In genomic region chr19:42055881-42056280, GRCm38 (mm10) we compare ENCODE assay signal across 19 mouse cellular contexts. TPM values are rescaled to one million over a fixed set of nuclear protein-coding genes. Genes with fewer than 3 reads are reported as not detected.
DNase-seq lines count a peak whose midpoint lies in the region; ATAC-seq lines count a peak whose summit lies in the region.
"Had no signal": no experiment of that assay in that cellular context is flagged by ENCODE, and none has a peak within 500 bp of the region (broad histone marks: within the 10 kb centered on the region; RNA-seq: fewer than 3 reads in every experiment).

No protein-coding gene starts in this region.

- 63% methylated on average over 2 of the region's 2 CpGs for WGBS in kidney, embryonic 16.5 days

- H3K9ac ChIP-seq in kidney, embryonic 16.5 days (replicated peaks; ENCODE audit: low read length) = no peak overlapping the region
- H3K9ac ChIP-seq: liver, embryonic 15.5 days; midbrain, embryonic 12.5 days had no signal

- no peak for ATAC-seq in kidney, embryonic 16.5 days (ENCODE audit: low FRiP score, low TSS enrichment)
- ATAC-seq: Patski had no signal

- H3K36me3 ChIP-seq in kidney, embryonic 16.5 days (ENCODE audit: insufficient read depth, low read length) = no peaks in the 10 kb centered on the region; the same call in 1 of the 2 replicates
- H3K36me3 ChIP-seq: limb, embryonic 10.5 days; liver, embryonic 15.5 days; midbrain, embryonic 12.5 days had no signal

- H3K9me3 ChIP-seq in kidney, embryonic 16.5 days (ENCODE audit: low read length) = no peaks in the 10 kb centered on the region
- H3K9me3 ChIP-seq: limb, embryonic 10.5 days; liver, embryonic 15.5 days; midbrain, embryonic 12.5 days had no signal

- intact Hi-C loops in heart, postnatal 14 days (cut with DNase I) = no loop called here

- no peak overlapping the region for H3K4me2 ChIP-seq in kidney, embryonic 16.5 days (replicated peaks; ENCODE audit: low read depth, low read length)
- H3K4me2 ChIP-seq: liver, embryonic 15.5 days; midbrain, embryonic 12.5 days had no signal

- peak; percentile 72 for DNase-seq in kidney, postnatal 14 days
- DNase-seq in adipocyte (ENCODE audit: low spot score) = peak; percentile 89
- DNase-seq in gastrocnemius, adult 18-20 months (ENCODE audit: low spot score) = peak; percentile 74
- DNase-seq in heart, postnatal 14 days = peak; percentile 71 to 78
- DNase-seq in thymus, adult 18-20 months = no peak
- DNase-seq in right cerebral cortex, postnatal 14 days = no peak
- DNase-seq in frontal cortex, postnatal 10 days (ENCODE audit: low spot score in 2 of 2) = no peak
- DNase-seq: cerebellum, postnatal 25 days; layer of hippocampus, adult 9-11 months; thymus, postnatal 36 days had no signal

- H3K4me1 ChIP-seq in kidney, embryonic 16.5 days (ENCODE audit: insufficient read depth, low read length) = peaks cover 8% of the 10 kb centered on the region; the same call in 1 of the 2 replicates
- H3K4me1 ChIP-seq: midbrain, embryonic 12.5 days had no signal

- no peak overlapping the region for H3K4me3 ChIP-seq in kidney, embryonic 16.5 days (ENCODE audit: low read length)
- H3K4me3 ChIP-seq: limb, embryonic 10.5 days; liver, embryonic 15.5 days; midbrain, embryonic 12.5 days had no signal

- no peak overlapping the region for H3K27ac ChIP-seq in kidney, embryonic 16.5 days (ENCODE audit: low read length)
- H3K27ac ChIP-seq: limb, embryonic 10.5 days; liver, embryonic 15.5 days; midbrain, embryonic 12.5 days; stomach, postnatal 0 days had no signal

- no peaks in the 10 kb centered on the region for H3K27me3 ChIP-seq in kidney, embryonic 16.5 days (ENCODE audit: insufficient read depth, low read length)
- H3K27me3 ChIP-seq: liver, embryonic 15.5 days; midbrain, embryonic 12.5 days; Patski had no signal

RNA-seq across cellular contexts. Expression of gene 4933411K16Rik, which starts 3.8 kb away (rescaled TPM):
- 0.60 and 0.71 TPM in 2 replicates for polyA plus RNA-seq in kidney, embryonic 16.5 days (2015; fragmentation: Nextera tagmentation; extraction: Ambion mirVana)
- total RNA-seq in gastrocnemius, adult 18-20 months (2021) = under 1 TPM; 0.48 to 0.85 TPM
- total RNA-seq in heart, postnatal 14 days (2021) = under 1 TPM in 1 of 2 experiments, not detected in 1; 0.32 TPM
- total RNA-seq: CH12.LX had no signal
- polyA plus RNA-seq: embryonic facial prominence, embryonic 11.5 days; heart, postnatal 0 days; midbrain, embryonic 12.5 days; stomach, postnatal 0 days had no signal

RNA-seq across cellular contexts. Expression of gene Hoga1, which starts 10.5 kb away (rescaled TPM):
- 30.4 and 35.0 TPM in 2 replicates for polyA plus RNA-seq in kidney, embryonic 16.5 days (2015; fragmentation: Nextera tagmentation; extraction: Ambion mirVana)
- 1 to 10 TPM; 2.8 to 4.2 TPM for total RNA-seq in gastrocnemius, adult 18-20 months (2021)
- total RNA-seq in heart, postnatal 14 days (2021) = 1 to 10 TPM; 1.4 to 2.3 TPM
- total RNA-seq: CH12.LX had no signal

RNA-seq across cellular contexts. Expression of gene Ankrd2, which starts 20.1 kb away (rescaled TPM):
- not detected in 2 replicates for polyA plus RNA-seq in kidney, embryonic 16.5 days (2015; fragmentation: Nextera tagmentation; extraction: Ambion mirVana)
- 100 to 1,000 TPM; 180 to 360 TPM for total RNA-seq in gastrocnemius, adult 18-20 months (2021)
- total RNA-seq in heart, postnatal 14 days (2021) = not detected
- total RNA-seq: CH12.LX had no signal
- polyA plus RNA-seq: embryonic facial prominence, embryonic 11.5 days; limb, embryonic 10.5 days; midbrain, embryonic 12.5 days had no signal

RNA-seq across cellular contexts. Expression of gene Morn4, which starts 30.3 kb away (rescaled TPM):
- polyA plus RNA-seq in kidney, embryonic 16.5 days (2015; fragmentation: Nextera tagmentation; extraction: Ambion mirVana) = 32.7 and 35.2 TPM in 2 replicates
- 1 to 10 TPM; 4.0 to 4.5 TPM for total RNA-seq in gastrocnemius, adult 18-20 months (2021)
- total RNA-seq in heart, postnatal 14 days (2021) = 1 to 10 TPM; 4.5 to 5.3 TPM

RNA-seq across cellular contexts. Expression of gene Pi4k2a, which starts 34.4 kb away (rescaled TPM):
- 9.1 and 15.3 TPM in 2 replicates for polyA plus RNA-seq in kidney, embryonic 16.5 days (2015; fragmentation: Nextera tagmentation; extraction: Ambion mirVana)
- 10 to 100 TPM; 13.0 to 13.7 TPM for total RNA-seq in gastrocnemius, adult 18-20 months (2021)
- 10 to 100 TPM; 17.2 to 20.6 TPM for total RNA-seq in heart, postnatal 14 days (2021)

Comparison
In these comparisons a context has a peak if more than half of its experiments do, and no peak if none do; other contexts are left out.
1. DNase-seq: peak in kidney, postnatal 14 days (single experiment), adipocyte (single experiment), gastrocnemius, adult 18-20 months (single experiment) and heart, postnatal 14 days (2 of 2); none in thymus, adult 18-20 months (0 of 2), right cerebral cortex, postnatal 14 days (single experiment) and frontal cortex, postnatal 10 days (0 of 2).
2. RNA of gene Ankrd2, which starts 20.1 kb away (total RNA-seq): 180 to 360 TPM in gastrocnemius, adult 18-20 months; not detected in heart, postnatal 14 days; every median in the first group is over 100 times any median in the second.